Mouse (Mus musculus) brain, embryonic 14.5 days (tissue): ENCODE data around the gene Zic1. TPM values are rescaled to one million over a fixed set of nuclear protein-coding genes. Genes with fewer than 3 reads are reported as not detected.

Experiments used
- DNase-seq: peaks from one replicate; pipeline ENCODE4 v3.0.0-alpha.2; 2011; ENCODE audit warnings: low read depth
- CTCF ChIP-seq: fragments of 200-500 bp; IDR thresholded peaks from 2 replicates; pipeline ENCODE4 v1.5.1; 2012; ENCODE audit warnings: inconsistent platforms, mild to moderate bottlenecking, moderate library complexity, borderline replicate concordance; ENCODE audit not compliant: insufficient read depth, insufficient read length; ENCODE audit errors: extremely low read depth
- POLR2A ChIP-seq: fragments of 200-500 bp; IDR thresholded peaks from 2 replicates; pipeline ENCODE4 v1.6.1; 2012; ENCODE audit warnings: mild to moderate bottlenecking, inconsistent platforms, borderline replicate concordance; ENCODE audit not compliant: poor library complexity, insufficient read depth, insufficient read length, severe bottlenecking; ENCODE audit errors: extremely low read depth
- polyA plus RNA-seq: library from polyadenylated mRNA; depleted of rRNA; stranded (reverse); fragments of >200 nt; gene quantifications from 2 replicates; pipeline ENCODE4 v1.2.3, GENCODE M21; 2012

Zic1 gene
- polyA plus RNA-seq, 1 experiment, result 642 TPM

GRCm38 (mm10) chr9:91382471-91383255, 17.1 kb upstream of the Zic1 start:
- TF ChIP-seq POLR2A (no peak), CTCF (no peak)
- peak; percentile 74 for DNase-seq

GRCm38 (mm10) chr9:91382111-91382379, 16.4 kb upstream of the Zic1 start:
- TF ChIP-seq POLR2A (no peak), CTCF (no peak)
- no peak for DNase-seq

- peak; percentile 82 for DNase-seq
- TF ChIP-seq CTCF (no peak), POLR2A (0 out of 2 replicates have a peak, but pooled peaks have one; percentile 7)
These were observed 15.9 kb upstream of the Zic1 start for GRCm38 (mm10) chr9:91381284-91382110.

- DNase-seq, result peak; percentile 67
- TF ChIP-seq POLR2A (no peak), CTCF (no peak)
These were observed 14.9 kb upstream of the Zic1 start for GRCm38 (mm10) chr9:91380458-91380914.

- peak; percentile 77 for DNase-seq
- TF ChIP-seq POLR2A (no peak), CTCF (no peak)
These were observed 14.3 kb upstream of the Zic1 start for GRCm38 (mm10) chr9:91379781-91380457.

GRCm38 (mm10) chr9:91379300-91379635, 13.7 kb upstream of the Zic1 start:
- peak; percentile 60 for DNase-seq

GRCm38 (mm10) chr9:91378411-91379299, 13.0 kb upstream of the Zic1 start:
- DNase-seq, result peak; percentile 66
- TF ChIP-seq CTCF (no peak), POLR2A (no peak)

More at GRCm38 (mm10) chr9:91379300-91379635, 13.7 kb upstream of the Zic1 start:
- no peak for TF ChIP-seq CTCF
- no peak for TF ChIP-seq POLR2A

- DNase-seq, result peak; percentile 91
- TF ChIP-seq POLR2A (no peak), CTCF (no peak)
These were observed 12.2 kb upstream of the Zic1 start for GRCm38 (mm10) chr9:91377873-91378150.

GRCm38 (mm10) chr9:91377036-91377872, 11.6 kb upstream of the Zic1 start:
- no peak for TF ChIP-seq POLR2A
- no peak for TF ChIP-seq CTCF
- peak; percentile 83 for DNase-seq

GRCm38 (mm10) chr9:91374665-91375064, 9.1 kb upstream of the Zic1 start:
- DNase-seq, result no peak
- no peak for TF ChIP-seq POLR2A
- no peak for TF ChIP-seq CTCF
